Mouse (Mus musculus): ENCODE data around the gene Zfp607b.

DNA sequence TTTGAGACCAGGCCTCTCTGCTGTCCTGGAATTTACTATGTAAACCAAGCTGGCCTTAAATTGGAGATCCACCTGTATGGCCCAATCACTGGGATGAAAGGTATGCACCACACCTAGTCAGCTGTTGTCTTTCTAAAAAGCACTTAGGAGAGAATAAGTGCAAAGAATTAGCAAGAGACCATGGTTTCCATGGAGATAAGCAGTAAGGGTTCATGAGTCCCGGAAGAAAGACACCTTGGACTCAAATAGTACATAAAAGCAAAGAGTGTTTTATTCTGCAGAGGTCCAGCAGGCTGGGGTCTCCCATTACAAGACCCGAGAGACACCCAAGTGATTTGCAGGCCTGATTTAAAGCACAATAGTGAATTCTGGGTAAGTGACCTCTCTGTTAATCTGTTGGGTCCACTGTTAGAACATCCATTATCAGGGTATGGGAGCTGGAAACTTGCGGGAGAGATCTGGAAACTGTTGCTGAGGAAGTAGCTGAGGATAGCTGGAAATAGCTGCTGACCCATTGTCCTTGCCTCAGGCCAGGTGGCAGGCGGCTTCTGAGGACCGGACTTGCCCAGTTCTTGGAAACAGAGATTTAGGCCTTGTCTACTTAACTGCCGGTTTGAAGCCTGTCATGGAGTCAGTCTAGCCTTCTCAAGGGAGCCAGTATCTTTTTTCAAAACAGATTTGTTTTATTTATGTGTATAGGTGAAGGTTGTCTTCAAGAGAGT lies 41.7 kb upstream of the Zfp607b start:
- TF ChIP-seq CTCF (IDR thresholded peaks at IDR 0.05; ENCODE audit: borderline replicate concordance, insufficient read depth, low read depth, low read length) (no peak), POLR2A (IDR thresholded peaks at IDR 0.05; ENCODE audit: borderline replicate concordance, insufficient read depth, low read length) (no peak)
